Mouse (Mus musculus): ENCODE results near the gene Gm572.

Gene Gm572

GRCm38 (mm10) chr4:148667006-148667755, 24.1 kb downstream of the Gm572 start:
- no peak for DNase-seq (ENCODE audit: low spot score)

- DNase-seq (ENCODE audit: low spot score) = no peak
These were observed 28.3 kb downstream of the Gm572 start for GRCm38 (mm10) chr4:148671230-148671947.

- DNase-seq (ENCODE audit: low spot score) = peak; percentile 38
These were observed 31.9 kb downstream of the Gm572 start for GRCm38 (mm10) chr4:148675043-148675442.

GRCm38 (mm10) chr4:148676188-148676960, 33.3 kb downstream of the Gm572 start:
- DNase-seq (ENCODE audit: low spot score) = no peak

GRCm38 (mm10) chr4:148676961-148677637, 34.0 kb downstream of the Gm572 start:
- DNase-seq (ENCODE audit: low spot score) = no peak

GRCm38 (mm10) chr4:148678105-148678504, 35.0 kb downstream of the Gm572 start:
- DNase-seq (ENCODE audit: low spot score) = no peak

- no peak for DNase-seq (ENCODE audit: low spot score)
These were observed 37.5 kb downstream of the Gm572 start for GRCm38 (mm10) chr4:148680505-148681067.

GRCm38 (mm10) chr4:148681429-148681828, 38.3 kb downstream of the Gm572 start:
- DNase-seq (ENCODE audit: low spot score) = peak; percentile 83

GRCm38 (mm10) chr4:148682961-148683360, 39.8 kb downstream of the Gm572 start:
- DNase-seq (ENCODE audit: low spot score) = no peak

- DNase-seq (ENCODE audit: low spot score) = no peak
These were observed 40.4 kb downstream of the Gm572 start for GRCm38 (mm10) chr4:148683539-148683938.

GRCm38 (mm10) chr4:148686491-148686941, 43.4 kb downstream of the Gm572 start:
- DNase-seq (ENCODE audit: low spot score) = peak; percentile 44

GRCm38 (mm10) chr4:148688091-148688490, 45.0 kb downstream of the Gm572 start:
- DNase-seq (ENCODE audit: low spot score) = no peak

GRCm38 (mm10) chr4:148691185-148691584, 48.1 kb downstream of the Gm572 start:
- DNase-seq (ENCODE audit: low spot score) = no peak

- DNase-seq (ENCODE audit: low spot score) = no peak
These were observed 50.4 kb downstream of the Gm572 start for GRCm38 (mm10) chr4:148693417-148693959.

GRCm38 (mm10) chr4:148704756-148705155, 61.6 kb downstream of the Gm572 start:
- DNase-seq (ENCODE audit: low spot score) = peak; percentile 65

- no peak for DNase-seq (ENCODE audit: low spot score)
These were observed 65.7 kb downstream of the Gm572 start for GRCm38 (mm10) chr4:148708836-148709235.

- DNase-seq (ENCODE audit: low spot score) = no peak
These were observed 67.3 kb downstream of the Gm572 start for GRCm38 (mm10) chr4:148710446-148710845.

GRCm38 (mm10) chr4:148711323-148711722, 68.2 kb downstream of the Gm572 start:
- no peak for DNase-seq (ENCODE audit: low spot score)

GRCm38 (mm10) chr4:148712632-148713031, 69.5 kb downstream of the Gm572 start:
- DNase-seq (ENCODE audit: low spot score) = no peak

GRCm38 (mm10) chr4:148714064-148714463, 70.9 kb downstream of the Gm572 start:
- DNase-seq (ENCODE audit: low spot score) = no peak

GRCm38 (mm10) chr4:148714739-148715138, 71.6 kb downstream of the Gm572 start:
- DNase-seq (ENCODE audit: low spot score) = no peak
